Mouse (Mus musculus) CH12.LX (cell line): ENCODE data around the gene Efemp1.

Source experiments
- CHD2 ChIP-seq: IDR thresholded peaks from 2 replicates; pipeline ENCODE4 v1.6.1; 2011; ENCODE audit warnings: low read length, improper control_type of control experiment
- CTCF ChIP-seq, 2 experiments: IDR thresholded peaks in 1 of 2; conservative IDR thresholded peaks in 1 of 2; 2 replicates each; pipeline ENCODE4 v1.5.1; 2011 to 2012; ENCODE audit warnings: low read depth in 2 of 2, low read length in 2 of 2, improper control_type of control experiment in 1 of 2, inconsistent platforms in 1 of 2, mild to moderate bottlenecking in 1 of 2, moderate library complexity in 1 of 2
- EP300 ChIP-seq: IDR thresholded peaks from 2 replicates; pipeline ENCODE4 v1.6.1; 2011; ENCODE audit warnings: low read length, improper control_type of control experiment
- HCFC1 ChIP-seq: IDR thresholded peaks from 2 replicates; pipeline ENCODE4 v1.6.1; 2012; ENCODE audit warnings: low read depth, mild to moderate bottlenecking, inconsistent platforms, low read length, improper control_type of control experiment
- IRF4 ChIP-seq: IDR thresholded peaks from 2 replicates; pipeline ENCODE4 v1.6.1; 2014; ENCODE audit warnings: low read depth, mild to moderate bottlenecking, inconsistent platforms, low read length, improper control_type of control experiment
- MAX ChIP-seq: IDR thresholded peaks from 2 replicates; pipeline ENCODE4 v1.6.1; 2011; ENCODE audit warnings: low read length, improper control_type of control experiment
- MEF2A ChIP-seq: IDR thresholded peaks from 2 replicates; pipeline ENCODE4 v1.6.1; 2014; ENCODE audit warnings: low read depth, mild to moderate bottlenecking, inconsistent platforms, low read length, improper control_type of control experiment, borderline replicate concordance
- NRF1 ChIP-seq: IDR thresholded peaks from 2 replicates; pipeline ENCODE4 v1.6.1; 2014; ENCODE audit warnings: low read depth, mild to moderate bottlenecking, inconsistent platforms, low read length, improper control_type of control experiment, moderate library complexity
- POLR2A ChIP-seq: IDR thresholded peaks from 2 replicates; pipeline ENCODE4 v1.6.1; 2011; ENCODE audit warnings: low read depth, mild to moderate bottlenecking, improper control_type of control experiment, low read length
- USF2 ChIP-seq: conservative IDR thresholded peaks from 2 replicates; pipeline ENCODE4 v1.6.1; 2011; ENCODE audit warnings: low read depth, low read length, improper control_type of control experiment
- ZMIZ1 ChIP-seq: IDR thresholded peaks from 2 replicates; pipeline ENCODE4 v1.6.1; 2012; ENCODE audit warnings: low read depth, mild to moderate bottlenecking, inconsistent platforms, low read length, improper control_type of control experiment

DNA sequence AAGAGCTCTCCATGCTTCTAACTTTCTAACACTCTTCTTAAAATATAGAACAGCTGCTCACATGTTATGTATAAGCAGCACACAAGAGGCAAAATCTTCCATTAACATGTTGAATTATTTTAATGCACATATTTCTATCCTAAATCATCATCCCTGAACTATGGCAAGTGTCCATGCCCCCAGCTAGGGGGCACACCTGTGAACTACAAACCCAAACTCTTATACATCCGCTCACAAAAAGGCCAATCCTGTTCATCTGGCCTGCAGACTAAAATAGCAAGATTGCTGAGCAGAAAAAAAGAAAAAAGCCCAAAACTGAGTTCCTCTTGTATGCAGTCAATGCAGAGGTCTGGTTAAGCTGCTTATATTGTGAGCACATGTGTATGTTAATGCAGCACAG is 86.6 kb downstream of the Efemp1 start:
- TF ChIP-seq CTCF (conservative IDR thresholded peaks at IDR 0.05 in 1 of 2, IDR thresholded peaks at IDR 0.05 in 1 of 2; ENCODE audit: low read depth in 2 of 2, low read length in 2 of 2) (no peak), CHD2 (no peak), POLR2A (no peak), NRF1 (no peak), HCFC1 (no peak), EP300 (no peak), MAX (no peak), ZMIZ1 (no peak), USF2 (no peak), MEF2A (no peak), IRF4 (no peak)
